Mouse (Mus musculus): ENCODE results near the gene Krtap4-2. TPM values are rescaled to one million over a fixed set of nuclear protein-coding genes. Genes with fewer than 3 reads are reported as not detected.
"Not testable (repeated sequence)": the region's sequence is repeated elsewhere in the genome, so short reads cannot be mapped to it uniquely, and the experiment has no call there.

Gene Krtap4-2
- polyA plus RNA-seq, 1 experiment: not detected

- TF ChIP-seq POLR2A (IDR thresholded peaks at IDR 0.05; ENCODE audit: low read depth, low read length): no peak
- TF ChIP-seq CTCF (conservative IDR thresholded peaks at IDR 0.05; ENCODE audit: insufficient read depth, insufficient read length, low read depth, low read length): no peak
- 78% methylated on average over 2 of the region's 2 CpGs for WGBS
Observed at GRCm38 (mm10) chr11:99650136-99650535, 15.3 kb upstream of the Krtap4-2 start, which contains the start of gene Gm11555. Gene Gm11555 (minus strand): TSS chr11:99650236.

GRCm38 (mm10) chr11:99646444-99646843, 11.6 kb upstream of the Krtap4-2 start:
- Histone ChIP-seq H3K27ac (ENCODE audit: insufficient read depth, low read depth, low read length) (no peak overlapping the region), H3K4me3 (ENCODE audit: insufficient read depth, low read depth, low read length) (no peak overlapping the region), H3K27me3 (replicated peaks; ENCODE audit: control insufficient read depth, insufficient read depth, low read length) (no peaks in the 10 kb centered on the region), H3K4me1 (ENCODE audit: control insufficient read depth, insufficient read depth, low read length) (no peaks in the 10 kb centered on the region), H3K36me3 (ENCODE audit: control insufficient read depth, insufficient read depth, low read length) (no peaks in the 10 kb centered on the region)
- WGBS: 75% methylated on average over 15 of the region's 15 CpGs
- no peak for DNase-seq
- TF ChIP-seq CTCF (conservative IDR thresholded peaks at IDR 0.05; ENCODE audit: insufficient read depth, insufficient read length, low read depth, low read length) (no peak), POLR2A (IDR thresholded peaks at IDR 0.05; ENCODE audit: low read depth, low read length) (no peak)

More at GRCm38 (mm10) chr11:99650136-99650535, 15.3 kb upstream of the Krtap4-2 start, which contains the start of gene Gm11555:
- Histone ChIP-seq H3K4me1 (ENCODE audit: control insufficient read depth, insufficient read depth, low read length) (no peaks in the 10 kb centered on the region), H3K36me3 (ENCODE audit: control insufficient read depth, insufficient read depth, low read length) (no peaks in the 10 kb centered on the region), H3K27me3 (replicated peaks; ENCODE audit: control insufficient read depth, insufficient read depth, low read length) (no peaks in the 10 kb centered on the region), H3K4me3 (ENCODE audit: insufficient read depth, low read depth, low read length) (no peak within 1 kb of the TSS), H3K27ac (ENCODE audit: insufficient read depth, low read depth, low read length) (no peak within 1 kb of the TSS)
- DNase-seq: no peak

- DNase-seq: no peak
- Histone ChIP-seq H3K4me3 (ENCODE audit: insufficient read depth, low read depth, low read length) (no peak overlapping the region), H3K36me3 (ENCODE audit: control insufficient read depth, insufficient read depth, low read length) (no peaks in the 10 kb centered on the region), H3K27ac (ENCODE audit: insufficient read depth, low read depth, low read length) (no peak overlapping the region), H3K4me1 (ENCODE audit: control insufficient read depth, insufficient read depth, low read length) (no peaks in the 10 kb centered on the region), H3K27me3 (replicated peaks; ENCODE audit: control insufficient read depth, insufficient read depth, low read length) (no peaks in the 10 kb centered on the region)
- WGBS: 77% methylated on average over 3 of the region's 3 CpGs
- TF ChIP-seq CTCF (conservative IDR thresholded peaks at IDR 0.05; ENCODE audit: insufficient read depth, insufficient read length, low read depth, low read length) (no peak), POLR2A (IDR thresholded peaks at IDR 0.05; ENCODE audit: low read depth, low read length) (no peak)
Observed at GRCm38 (mm10) chr11:99644351-99644750, 9.5 kb upstream of the Krtap4-2 start.

GRCm38 (mm10) chr11:99643635-99644139, 8.8 kb upstream of the Krtap4-2 start, which contains the start of gene Krtap4-7:
Gene Krtap4-7 (minus strand): TSS chr11:99644089.
- not testable (repeated sequence) for H3K27me3 ChIP-seq (replicated peaks; ENCODE audit: control insufficient read depth, insufficient read depth, low read length); H3K4me1 ChIP-seq (ENCODE audit: control insufficient read depth, insufficient read depth, low read length); DNase-seq; H3K36me3 ChIP-seq (ENCODE audit: control insufficient read depth, insufficient read depth, low read length); H3K4me3 ChIP-seq (ENCODE audit: insufficient read depth, low read depth, low read length); H3K27ac ChIP-seq (ENCODE audit: insufficient read depth, low read depth, low read length)
- 82% methylated on average over 9 of the region's 9 CpGs for WGBS

GRCm38 (mm10) chr11:99640926-99641325, 6.0 kb upstream of the Krtap4-2 start:
- 43% methylated on average over 1 of the region's 1 CpGs for WGBS
- H3K4me3 ChIP-seq (ENCODE audit: insufficient read depth, low read depth, low read length): no peak overlapping the region
- no peak for TF ChIP-seq CTCF (conservative IDR thresholded peaks at IDR 0.05; ENCODE audit: insufficient read depth, insufficient read length, low read depth, low read length)
- no peak for TF ChIP-seq POLR2A (IDR thresholded peaks at IDR 0.05; ENCODE audit: low read depth, low read length)

GRCm38 (mm10) chr11:99637086-99637485, 2.2 kb upstream of the Krtap4-2 start:
- 56% methylated on average over 1 of the region's 1 CpGs for WGBS
- TF ChIP-seq CTCF (conservative IDR thresholded peaks at IDR 0.05; ENCODE audit: insufficient read depth, insufficient read length, low read depth, low read length) (no peak), POLR2A (IDR thresholded peaks at IDR 0.05; ENCODE audit: low read depth, low read length) (no peak)
- no peak overlapping the region for H3K27ac ChIP-seq (ENCODE audit: insufficient read depth, low read depth, low read length)
- H3K4me3 ChIP-seq (ENCODE audit: insufficient read depth, low read depth, low read length): no peak overlapping the region
- no peaks in the 10 kb centered on the region for H3K36me3 ChIP-seq (ENCODE audit: control insufficient read depth, insufficient read depth, low read length)
- H3K4me1 ChIP-seq (ENCODE audit: control insufficient read depth, insufficient read depth, low read length): no peaks in the 10 kb centered on the region
- no peak for DNase-seq
- no peaks in the 10 kb centered on the region for H3K27me3 ChIP-seq (replicated peaks; ENCODE audit: control insufficient read depth, insufficient read depth, low read length)

More at GRCm38 (mm10) chr11:99640926-99641325, 6.0 kb upstream of the Krtap4-2 start:
- no peaks in the 10 kb centered on the region for H3K4me1 ChIP-seq (ENCODE audit: control insufficient read depth, insufficient read depth, low read length)
- no peaks in the 10 kb centered on the region for H3K27me3 ChIP-seq (replicated peaks; ENCODE audit: control insufficient read depth, insufficient read depth, low read length)
- no peak for DNase-seq
- H3K27ac ChIP-seq (ENCODE audit: insufficient read depth, low read depth, low read length): no peak overlapping the region
- H3K36me3 ChIP-seq (ENCODE audit: control insufficient read depth, insufficient read depth, low read length): no peaks in the 10 kb centered on the region

GRCm38 (mm10) chr11:99633293-99633692, 1.6 kb downstream of the Krtap4-2 start:
- no peak for DNase-seq
- no peak overlapping the region for H3K4me3 ChIP-seq (ENCODE audit: insufficient read depth, low read depth, low read length)
- WGBS: 63% methylated on average over 2 of the region's 2 CpGs
- no peaks in the 10 kb centered on the region for H3K4me1 ChIP-seq (ENCODE audit: control insufficient read depth, insufficient read depth, low read length)
- H3K36me3 ChIP-seq (ENCODE audit: control insufficient read depth, insufficient read depth, low read length): no peaks in the 10 kb centered on the region
- no peak overlapping the region for H3K27ac ChIP-seq (ENCODE audit: insufficient read depth, low read depth, low read length)
- no peak for TF ChIP-seq CTCF (conservative IDR thresholded peaks at IDR 0.05; ENCODE audit: insufficient read depth, insufficient read length, low read depth, low read length)
- TF ChIP-seq POLR2A (IDR thresholded peaks at IDR 0.05; ENCODE audit: low read depth, low read length): no peak
- H3K27me3 ChIP-seq (replicated peaks; ENCODE audit: control insufficient read depth, insufficient read depth, low read length): no peaks in the 10 kb centered on the region

Measured in kidney, adult 2 months (tissue).